Mouse (Mus musculus) CH12.LX (cell line): ENCODE data around the gene Myo3b. TPM values are rescaled to one million over a fixed set of nuclear protein-coding genes. Genes with fewer than 3 reads are reported as not detected.

Source experiments
- DNase-seq: peaks from one replicate; pipeline ENCODE4 v3.0.0-alpha.2; 2013; ENCODE audit errors: extremely low read depth
- H3K27ac ChIP-seq: 2 replicates; pipeline ENCODE4 v1.5.1; 2012; ENCODE audit warnings: low read depth, mild to moderate bottlenecking, control low read depth, moderate library complexity; ENCODE audit not compliant: insufficient read depth
- H3K27me3 ChIP-seq: replicated peaks from 2 replicates; pipeline ENCODE3; 2012; ENCODE audit warnings: inconsistent platforms
- H3K36me3 ChIP-seq, 2 experiments: replicated peaks in 1 of 2; 2 replicates each; pipeline versions ENCODE3 to v1.6.1; 2012; ENCODE audit warnings: inconsistent platforms in 1 of 2, low read length in 1 of 2, mild to moderate bottlenecking in 1 of 2, mixed read lengths in 1 of 2, moderate library complexity in 1 of 2; ENCODE audit not compliant: control insufficient read depth in 1 of 2, insufficient read depth in 1 of 2
- H3K4me1 ChIP-seq, 2 experiments: 2 replicates each; pipeline ENCODE4 v1.6.1; 2012; ENCODE audit warnings: inconsistent platforms in 1 of 2, moderate library complexity in 1 of 2; ENCODE audit not compliant: insufficient read depth in 2 of 2, control insufficient read depth in 1 of 2
- H3K4me2 ChIP-seq: 2 replicates; pipeline ENCODE4 v1.6.1; 2012; ENCODE audit warnings: low read depth, mild to moderate bottlenecking, control low read depth; ENCODE audit not compliant: poor library complexity, insufficient read depth, severe bottlenecking
- H3K4me3 ChIP-seq, 3 experiments: fragments of 150-350 bp in 1 of 3; sonication (generic) in 1 of 3; replicated peaks in 1 of 3; 2 replicates each; pipeline versions ENCODE3 to v1.5.1; 2011 to 2012; ENCODE audit warnings: low read depth in 2 of 3, low read length in 2 of 3, mild to moderate bottlenecking in 2 of 3, moderate library complexity in 2 of 3, control low read depth in 1 of 3, improper control_type of control experiment in 1 of 3, inconsistent platforms in 1 of 3, mixed read lengths in 1 of 3; ENCODE audit not compliant: poor library complexity in 1 of 3
- H3K79me2 ChIP-seq: replicated peaks from 2 replicates; pipeline ENCODE4 v1.6.1; 2012; ENCODE audit warnings: mild to moderate bottlenecking, moderate library complexity; ENCODE audit not compliant: control insufficient read depth, poor library complexity, insufficient read depth, severe bottlenecking; ENCODE audit errors: extremely low read depth
- H3K9ac ChIP-seq: 2 replicates; pipeline ENCODE4 v1.6.1; 2012; ENCODE audit warnings: low read depth, mild to moderate bottlenecking, control low read depth, moderate library complexity; ENCODE audit not compliant: insufficient read depth
- H3K9me3 ChIP-seq: replicated peaks from 2 replicates; pipeline ENCODE3; 2012; ENCODE audit warnings: low read length, inconsistent platforms, mixed read lengths
- BHLHE40 ChIP-seq: IDR thresholded peaks from 2 replicates; pipeline ENCODE4 v1.6.1; 2011; ENCODE audit warnings: mild to moderate bottlenecking, low read depth, low read length, improper control_type of control experiment
- CHD1 ChIP-seq: IDR thresholded peaks from 2 replicates; pipeline ENCODE4 v1.6.1; 2012; ENCODE audit warnings: low read depth, low read length, improper control_type of control experiment, inconsistent platforms
- E2F4 ChIP-seq: IDR thresholded peaks from 2 replicates; pipeline ENCODE4 v1.6.1; 2011; ENCODE audit warnings: low read depth, low read length, improper control_type of control experiment; ENCODE audit not compliant: insufficient replicate concordance
- ELF1 ChIP-seq: IDR thresholded peaks from 2 replicates; pipeline ENCODE4 v1.6.1; 2014; ENCODE audit warnings: low read depth, mild to moderate bottlenecking, inconsistent platforms, low read length, improper control_type of control experiment
- EP300 ChIP-seq: IDR thresholded peaks from 2 replicates; pipeline ENCODE4 v1.6.1; 2011; ENCODE audit warnings: low read length, improper control_type of control experiment
- ETS1 ChIP-seq: conservative IDR thresholded peaks from 2 replicates; pipeline ENCODE4 v1.6.1; 2012; ENCODE audit warnings: low read depth, mild to moderate bottlenecking, inconsistent platforms, low read length, improper control_type of control experiment, moderate library complexity
- IRF4 ChIP-seq: IDR thresholded peaks from 2 replicates; pipeline ENCODE4 v1.6.1; 2014; ENCODE audit warnings: low read depth, mild to moderate bottlenecking, inconsistent platforms, low read length, improper control_type of control experiment
- MAFK ChIP-seq: IDR thresholded peaks from 2 replicates; pipeline ENCODE4 v1.6.1; 2011; ENCODE audit warnings: low read length, improper control_type of control experiment; ENCODE audit not compliant: insufficient replicate concordance
- MAZ ChIP-seq: IDR thresholded peaks from 2 replicates; pipeline ENCODE4 v1.6.1; 2012; ENCODE audit warnings: low read depth, mild to moderate bottlenecking, inconsistent platforms, low read length, improper control_type of control experiment, moderate library complexity
- NRF1 ChIP-seq: IDR thresholded peaks from 2 replicates; pipeline ENCODE4 v1.6.1; 2014; ENCODE audit warnings: low read depth, mild to moderate bottlenecking, inconsistent platforms, low read length, improper control_type of control experiment, moderate library complexity
- SIN3A ChIP-seq: IDR thresholded peaks from 2 replicates; pipeline ENCODE4 v1.6.1; 2012; ENCODE audit warnings: low read length, improper control_type of control experiment, inconsistent platforms
- SMC3 ChIP-seq: IDR thresholded peaks from 2 replicates; pipeline ENCODE4 v1.6.1; 2011; ENCODE audit warnings: low read depth, low read length, improper control_type of control experiment
- dilution Hi-C: fragments of 300-500 bp; cut with MboI; formaldehyde crosslinking; loops from 2 replicates; pipeline ENCODE4 v1.14.3; 2020; ENCODE audit warnings: low sequenced_read_pairs; ENCODE audit not compliant: extremely low pct_unique_long_range_greater_than_20kb, extremely low pct_ligation_motif_present
- in situ Hi-C: fragments of 300-500 bp; cut with MboI; formaldehyde crosslinking; loops from 3 replicates; pipeline ENCODE4 v1.14.3; 2019; ENCODE audit warnings: low sequenced_read_pairs, low pct_ligation_motif_present, low pct_unique_long_range_greater_than_20kb, mixed read lengths
- polyA plus RNA-seq: library from polyadenylated mRNA; unstranded; fragments of >175 nt; gene quantifications from 2 replicates; pipeline ENCODE4 v1.2.1, GENCODE M21; 2012; ENCODE audit warnings: low read depth; ENCODE audit not compliant: insufficient read length
- total RNA-seq, 2 experiments: library from RNA; depleted of rRNA; stranded (reverse); fragments of 300-350 nt in 1 of 2; fragments of >200 nt in 1 of 2; gene quantifications; 2 replicates each; pipeline ENCODE4 v1.2.3; 2012 to 2014

Gene Myo3b
- total and polyA plus RNA-seq, 3 experiments, result 0.63 to 0.76 (median 0.64) TPM

DNA sequence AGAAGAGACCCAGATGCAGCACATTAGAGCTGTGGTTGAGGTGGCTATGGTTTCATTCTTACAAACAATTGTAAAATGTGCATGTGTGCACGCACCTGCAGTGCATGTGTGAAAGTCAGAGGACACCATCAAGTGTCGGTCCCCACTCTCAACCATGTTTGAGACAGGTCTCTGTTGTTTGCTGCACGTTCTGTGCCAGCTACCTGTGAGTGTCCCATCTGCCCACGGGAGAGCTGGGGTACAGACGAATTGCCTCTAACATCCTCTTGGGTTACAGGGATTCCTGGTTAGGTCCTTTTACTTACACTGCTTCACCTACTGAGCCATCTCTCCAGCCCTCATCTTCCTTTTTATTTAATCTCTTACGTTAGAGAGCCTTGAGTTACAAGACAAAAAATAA is 330.5 kb downstream of the Myo3b start:
- H3K4me1 ChIP-seq, result peaks cover 4 to 39% of the 10 kb centered on the region in 2 experiments; a peak in 2 of 4 replicates
- no peaks in the 10 kb centered on the region for H3K79me2 ChIP-seq
- H3K9me3 ChIP-seq, result peaks cover 5% of the 10 kb centered on the region
- H3K9ac ChIP-seq, result no peak overlapping the region
- no peak overlapping the region for H3K4me2 ChIP-seq
- H3K36me3 ChIP-seq, result no peaks in the 10 kb centered on the region
- H3K27me3 ChIP-seq, result no peaks in the 10 kb centered on the region
- in situ Hi-C loops, result no loop called here
- no peak overlapping the region for H3K4me3 ChIP-seq
- no peak for DNase-seq
- TF ChIP-seq BHLHE40, result peak; percentile 51
- TF ChIP-seq IRF4, result no peak
- dilution Hi-C loops, result no loop called here
- no peak overlapping the region for H3K27ac ChIP-seq

DNA sequence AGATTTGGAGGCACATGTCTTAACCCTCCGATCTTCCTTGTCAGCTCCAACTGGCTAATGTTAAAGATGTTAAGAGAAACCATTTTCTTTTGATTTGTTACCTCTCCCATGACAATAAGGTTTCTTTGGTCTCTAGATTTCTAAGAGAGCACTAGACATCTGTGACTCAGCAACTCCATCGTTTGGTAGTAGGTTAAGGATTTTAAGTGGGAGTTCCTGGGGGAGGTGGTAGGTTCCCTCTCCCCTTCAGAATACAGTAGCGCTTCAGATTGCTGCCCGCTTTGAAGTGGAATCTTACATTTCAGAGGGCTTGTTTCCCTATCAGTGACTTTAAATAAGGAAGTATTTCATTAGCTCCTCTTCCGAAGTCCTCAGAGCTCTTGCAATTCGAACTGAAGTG is 340.4 kb downstream of the Myo3b start:
- Histone ChIP-seq H3K4me2 (no peak overlapping the region; the same call in 1 of the 2 replicates), H3K9me3 (no peaks in the 10 kb centered on the region), H3K79me2 (no peaks in the 10 kb centered on the region), H3K36me3 (no peaks in the 10 kb centered on the region), H3K9ac (no peak overlapping the region), H3K27ac (no peak overlapping the region), H3K27me3 (no peaks in the 10 kb centered on the region), H3K4me1 (peaks cover 0 to 8% of the 10 kb centered on the region in 2 experiments; a peak in 2 of 4 replicates), H3K4me3 (no peak overlapping the region)
- TF ChIP-seq ETS1 (no peak), ELF1 (no peak)
- in situ Hi-C loops, result no loop called here
- dilution Hi-C loops, result no loop called here
- no peak for DNase-seq

DNA sequence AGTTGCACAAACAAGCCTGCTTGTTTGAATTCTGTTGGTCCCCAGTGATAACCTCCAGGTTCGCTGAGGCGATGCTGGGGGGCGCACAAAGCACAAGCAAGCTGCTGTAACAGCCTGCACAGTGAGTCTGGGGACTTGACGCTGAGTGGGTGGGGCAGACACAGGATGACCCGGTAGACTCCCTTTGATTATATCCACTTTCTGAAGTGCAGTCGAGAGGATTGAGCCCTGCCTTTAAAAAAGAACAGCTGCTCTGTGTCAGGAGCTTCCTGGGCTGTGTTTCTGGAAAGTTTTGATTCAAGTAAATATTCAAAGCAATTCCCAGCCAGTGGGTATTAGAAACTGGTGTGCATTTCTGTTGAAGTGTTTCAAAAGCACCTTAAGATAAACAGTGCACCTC is 341.0 kb downstream of the Myo3b start:
- peak overlapping the region; percentile 44; the same call in 1 of the 2 replicates for H3K4me2 ChIP-seq
- DNase-seq, result no peak
- no peak overlapping the region for H3K9ac ChIP-seq
- H3K4me1 ChIP-seq, result peaks cover 0 to 8% of the 10 kb centered on the region in 2 experiments; a peak in 2 of 4 replicates
- H3K9me3 ChIP-seq, result no peaks in the 10 kb centered on the region
- H3K27ac ChIP-seq, result no peak overlapping the region
- H3K79me2 ChIP-seq, result no peaks in the 10 kb centered on the region
- in situ Hi-C loops, result no loop called here
- H3K27me3 ChIP-seq, result no peaks in the 10 kb centered on the region
- TF ChIP-seq MAZ (no peak), E2F4 (no peak), SIN3A (no peak), EP300 (no peak), SMC3 (no peak), MAFK (no peak), CHD1 (no peak), NRF1 (no peak)
- H3K4me3 ChIP-seq, result no peak overlapping the region
- dilution Hi-C loops, result no loop called here
- H3K36me3 ChIP-seq, result no peaks in the 10 kb centered on the region
